Mouse (Mus musculus) ES-Bruce4 (cell line): ENCODE data around the gene Tent2.

Experiments used
- CTCF ChIP-seq: IDR thresholded peaks from one replicate; pipeline ENCODE4 v1.8.1; 2011; ENCODE audit warnings: low read depth, low read length
- EP300 ChIP-seq: IDR thresholded peaks from 2 replicates; pipeline ENCODE4 v1.6.1; 2011; ENCODE audit warnings: low read depth, low read length; ENCODE audit not compliant: insufficient read depth
- POLR2A ChIP-seq: IDR thresholded peaks from one replicate; pipeline ENCODE4 v1.8.1; 2011; ENCODE audit warnings: low read length; ENCODE audit not compliant: insufficient read depth

DNA sequence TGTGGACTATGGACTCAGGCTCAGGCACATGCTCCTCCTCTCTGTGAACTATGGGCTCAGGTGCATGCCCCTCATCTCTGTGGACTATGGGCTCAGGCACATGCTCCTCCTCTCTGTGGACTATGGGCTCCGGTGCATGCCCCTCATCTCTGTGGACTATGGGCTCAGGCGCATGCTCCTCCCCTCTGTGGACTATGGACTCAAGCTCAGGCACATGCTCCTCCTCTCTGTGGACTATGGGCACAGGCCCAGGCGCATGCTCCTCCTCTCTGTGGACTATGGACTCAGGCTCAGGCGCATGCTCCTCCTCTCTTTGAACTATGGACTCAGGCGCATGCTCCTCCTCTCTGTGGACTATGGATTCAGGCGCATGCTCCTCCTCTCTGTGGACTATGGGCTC lies 95.5 kb downstream of the Tent2 start:
- TF ChIP-seq CTCF (no peak), POLR2A (no peak), EP300 (no peak)
